Comparison of ENCODE assay signal across 13 mouse cellular contexts in the genomic region with DNA sequence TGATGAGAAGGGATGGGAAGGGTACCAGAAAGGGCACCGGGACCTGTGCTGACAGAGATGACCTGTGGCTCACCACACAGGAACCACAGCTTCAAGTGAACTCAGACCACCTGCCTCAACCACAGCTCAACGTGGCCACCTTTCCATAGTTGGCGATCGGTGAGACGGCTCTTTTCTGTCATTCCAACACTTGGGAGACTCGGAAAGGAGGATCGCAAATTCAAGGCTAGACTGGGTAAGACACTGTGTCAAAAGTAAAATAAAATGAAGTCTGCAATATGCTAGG. TPM values are rescaled to one million over a fixed set of nuclear protein-coding genes. Genes with fewer than 3 reads are reported as not detected.
DNase-seq lines count a peak whose midpoint lies in the region; ATAC-seq and TF ChIP-seq lines count a peak whose summit lies in the region.
"Had no signal": no experiment of that assay in that cellular context is flagged by ENCODE, and none has a peak within 500 bp of the region (broad histone marks: within the 10 kb centered on the region; RNA-seq: fewer than 3 reads in every experiment).

No protein-coding gene starts in this region.

- 84% methylated on average over 7 of the region's 7 CpGs for WGBS in heart, embryonic 10.5 days
- 68% methylated on average over 7 of the region's 7 CpGs for WGBS in kidney, postnatal 0 days
- 60% methylated on average over 7 of the region's 7 CpGs for WGBS in liver, embryonic 16.5 days (ENCODE audit: insufficient replicate concordance)

- peak overlapping the region; percentile 82; the same call in 1 of the 2 replicates for H3K4me3 ChIP-seq in heart, embryonic 10.5 days
- no peak overlapping the region for H3K4me3 ChIP-seq in kidney, postnatal 0 days (replicated peaks; ENCODE audit: low read depth, low read length)
- H3K4me3 ChIP-seq in bone marrow macrophage, adult 2 months (ENCODE audit: insufficient read depth, low read length): peak overlapping the region; percentile 51
- H3K4me3 ChIP-seq in liver, embryonic 16.5 days (ENCODE audit: low read depth, low read length): no peak overlapping the region

- TF ChIP-seq CTCF in kidney, postnatal 0 days (IDR thresholded peaks at IDR 0.05; ENCODE audit: low read depth): no peak
- no peak for TF ChIP-seq CTCF in bone marrow macrophage, adult 2 months (IDR thresholded peaks at IDR 0.05; ENCODE audit: low read depth, low read length)

- no peaks in the 10 kb centered on the region for H3K36me3 ChIP-seq in heart, embryonic 10.5 days
- H3K36me3 ChIP-seq in kidney, postnatal 0 days (ENCODE audit: insufficient read depth, low read length): no peaks in the 10 kb centered on the region
- no peaks in the 10 kb centered on the region for H3K36me3 ChIP-seq in liver, embryonic 16.5 days (ENCODE audit: control insufficient read depth, insufficient read depth)

- peaks cover 94% of the 10 kb centered on the region for H3K4me1 ChIP-seq in heart, embryonic 10.5 days
- peaks cover 46% of the 10 kb centered on the region for H3K4me1 ChIP-seq in kidney, postnatal 0 days (replicated peaks; ENCODE audit: insufficient read depth, low read length)
- H3K4me1 ChIP-seq in bone marrow macrophage, adult 2 months (ENCODE audit: control insufficient read depth, insufficient read depth, low read length): peaks cover 61% of the 10 kb centered on the region
- peaks cover 75% of the 10 kb centered on the region for H3K4me1 ChIP-seq in liver, embryonic 16.5 days (ENCODE audit: control insufficient read depth, low read depth, low read length)

- H3K9me3 ChIP-seq in heart, embryonic 10.5 days: no peaks in the 10 kb centered on the region
- no peaks in the 10 kb centered on the region for H3K9me3 ChIP-seq in kidney, postnatal 0 days (replicated peaks; ENCODE audit: low read length)
- H3K9me3 ChIP-seq in liver, embryonic 16.5 days (replicated peaks; ENCODE audit: control insufficient read depth, low read length): no peaks in the 10 kb centered on the region

- no peak for TF ChIP-seq POLR2A in bone marrow macrophage, adult 2 months (IDR thresholded peaks at IDR 0.05; ENCODE audit: borderline replicate concordance, low read depth, low read length)

- no peak overlapping the region for H3K9ac ChIP-seq in kidney, postnatal 0 days (ENCODE audit: low read depth, low read length)
- peak overlapping the region; percentile 54 for H3K9ac ChIP-seq in liver, embryonic 16.5 days (ENCODE audit: low read depth, low read length)

- H3K4me2 ChIP-seq in kidney, postnatal 0 days (ENCODE audit: low read length): no peak overlapping the region
- peak overlapping the region; percentile 34; the same call in 1 of the 2 replicates for H3K4me2 ChIP-seq in liver, embryonic 16.5 days (ENCODE audit: low read depth, low read length)

- peak overlapping the region; percentile 91 for H3K27ac ChIP-seq in heart, embryonic 10.5 days
- H3K27ac ChIP-seq in kidney, postnatal 0 days: peak overlapping the region; percentile 95
- H3K27ac ChIP-seq in bone marrow macrophage, adult 2 months (ENCODE audit: insufficient read depth, low read depth, low read length): peak overlapping the region; percentile 98
- peak overlapping the region; percentile 100 for H3K27ac ChIP-seq in liver, embryonic 16.5 days (ENCODE audit: low read length)

- ATAC-seq in kidney, postnatal 0 days (replicated peaks; ENCODE audit: low FRiP score, low read depth): no peak
- no peak for ATAC-seq in liver, embryonic 16.5 days (ENCODE audit: low read depth)

- no peaks in the 10 kb centered on the region for H3K27me3 ChIP-seq in heart, embryonic 10.5 days (ENCODE audit: insufficient read depth, poor library complexity, severe bottlenecking)
- no peaks in the 10 kb centered on the region for H3K27me3 ChIP-seq in kidney, postnatal 0 days (ENCODE audit: insufficient read depth, low read length)
- no peaks in the 10 kb centered on the region for H3K27me3 ChIP-seq in liver, embryonic 16.5 days (ENCODE audit: control insufficient read depth, insufficient read depth, low read depth, low read length)

- no peak for DNase-seq in heart, embryonic 10.5 days (ENCODE audit: low spot score)
- no peak for DNase-seq in heart, adult 8-10 months (ENCODE audit: low spot score)
- no peak for DNase-seq in kidney, postnatal 0 days (ENCODE audit: low spot score)
- DNase-seq in kidney, adult 18-20 months: no peak
- no peak for DNase-seq in layer of hippocampus, postnatal 36 days
- DNase-seq in right cerebral cortex, adult 2 months (ENCODE audit: low spot score in 2 of 2): no peak

RNA-seq across cellular contexts. Expression of a gene that starts 0.7 kb away (rescaled TPM):
- polyA plus RNA-seq in heart, embryonic 10.5 days (2016; fragmentation: Nextera tagmentation; extraction: Ambion mirVana): 5.6 and 5.7 TPM in 2 replicates
- total RNA-seq in heart, adult 8-10 months (2022): 10 to 100 TPM; 43.1 to 55.6 (median 47.0) TPM
- polyA plus RNA-seq in kidney, postnatal 0 days (2015; fragmentation: Nextera tagmentation; extraction: Ambion mirVana): 7.6 and 7.8 TPM in 2 replicates
- polyA plus RNA-seq in bone marrow macrophage, adult 2 months (2012; ENCODE audit: insufficient read depth, insufficient read length, missing spikeins): 34.5 and 34.7 TPM in 2 replicates
- polyA plus RNA-seq in liver, embryonic 16.5 days (2015; fragmentation: Nextera tagmentation; extraction: Ambion mirVana): 20.6 and 24.1 TPM in 2 replicates
- 10 to 100 TPM; 11.0 to 13.1 TPM for total RNA-seq in layer of hippocampus, postnatal 36 days (2021)

RNA-seq across cellular contexts. Expression of a gene that starts 25.8 kb away (rescaled TPM):
- not detected in 2 replicates for polyA plus RNA-seq in heart, embryonic 10.5 days (2016; fragmentation: Nextera tagmentation; extraction: Ambion mirVana)
- not detected for total RNA-seq in heart, adult 8-10 months (2022)
- not detected in 2 replicates for polyA plus RNA-seq in kidney, postnatal 0 days (2015; fragmentation: Nextera tagmentation; extraction: Ambion mirVana)
- polyA plus RNA-seq in bone marrow macrophage, adult 2 months (2012; ENCODE audit: insufficient read depth, insufficient read length, missing spikeins): not detected in 2 replicates
- polyA plus RNA-seq in liver, embryonic 16.5 days (2015; fragmentation: Nextera tagmentation; extraction: Ambion mirVana): 0.42 TPM in 1 of 2 replicates, not detected in the other
- not detected for total RNA-seq in layer of hippocampus, postnatal 36 days (2021)
- total RNA-seq: adrenal gland, postnatal 14 days; gastrocnemius, postnatal 14 days; left cerebral cortex, postnatal 4 days; monocyte, adult 5-6 weeks had no signal

RNA-seq across cellular contexts. Expression of a gene that starts 26.9 kb away (rescaled TPM):
- polyA plus RNA-seq in heart, embryonic 10.5 days (2016; fragmentation: Nextera tagmentation; extraction: Ambion mirVana): 0.28 and 0.45 TPM in 2 replicates
- total RNA-seq in heart, adult 8-10 months (2022): 1 to 10 TPM in 1 of 4 experiments, under 1 TPM in 3; 0.49 to 1.2 (median 0.72) TPM
- 1.2 and 1.5 TPM in 2 replicates for polyA plus RNA-seq in kidney, postnatal 0 days (2015; fragmentation: Nextera tagmentation; extraction: Ambion mirVana)
- polyA plus RNA-seq in bone marrow macrophage, adult 2 months (2012; ENCODE audit: insufficient read depth, insufficient read length, missing spikeins): 13.2 and 14.4 TPM in 2 replicates
- polyA plus RNA-seq in liver, embryonic 16.5 days (2015; fragmentation: Nextera tagmentation; extraction: Ambion mirVana): 1.2 and 1.6 TPM in 2 replicates
- under 1 TPM in 1 of 2 experiments, not detected in 1; 0.20 TPM for total RNA-seq in layer of hippocampus, postnatal 36 days (2021)
- total RNA-seq: left cerebral cortex, postnatal 4 days had no signal
- polyA plus RNA-seq: erythroblast, embryonic 14.5 days had no signal

RNA-seq across cellular contexts. Expression of a gene that starts 27.0 kb away (rescaled TPM):
- polyA plus RNA-seq in heart, embryonic 10.5 days (2016; fragmentation: Nextera tagmentation; extraction: Ambion mirVana): 76.3 and 93.2 TPM in 2 replicates
- 100 to 1,000 TPM in 3 of 4 experiments, 10 to 100 TPM in 1; 96.9 to 114 (median 106) TPM for total RNA-seq in heart, adult 8-10 months (2022)
- polyA plus RNA-seq in kidney, postnatal 0 days (2015; fragmentation: Nextera tagmentation; extraction: Ambion mirVana): 116 TPM in 2 replicates
- polyA plus RNA-seq in bone marrow macrophage, adult 2 months (2012; ENCODE audit: insufficient read depth, insufficient read length, missing spikeins): 31.4 and 36.1 TPM in 2 replicates
- polyA plus RNA-seq in liver, embryonic 16.5 days (2015; fragmentation: Nextera tagmentation; extraction: Ambion mirVana): 42.2 and 48.1 TPM in 2 replicates
- total RNA-seq in layer of hippocampus, postnatal 36 days (2021): 10 to 100 TPM; 68.6 to 76.3 TPM

RNA-seq across cellular contexts. Expression of a gene that starts 44.7 kb away (rescaled TPM):
- 0.26 and 0.36 TPM in 2 replicates for polyA plus RNA-seq in heart, embryonic 10.5 days (2016; fragmentation: Nextera tagmentation; extraction: Ambion mirVana)
- total RNA-seq in heart, adult 8-10 months (2022): 1 to 10 TPM; 1.1 to 1.6 (median 1.3) TPM
- 11.3 and 11.9 TPM in 2 replicates for polyA plus RNA-seq in kidney, postnatal 0 days (2015; fragmentation: Nextera tagmentation; extraction: Ambion mirVana)
- polyA plus RNA-seq in bone marrow macrophage, adult 2 months (2012; ENCODE audit: insufficient read depth, insufficient read length, missing spikeins): not detected in 2 replicates
- polyA plus RNA-seq in liver, embryonic 16.5 days (2015; fragmentation: Nextera tagmentation; extraction: Ambion mirVana): 0.07 and 0.15 TPM in 2 replicates
- 1 to 10 TPM; 2.5 to 2.7 TPM for total RNA-seq in layer of hippocampus, postnatal 36 days (2021)
- polyA plus RNA-seq: erythroblast, embryonic 14.5 days had no signal

Comparison
In these comparisons a context has a peak if more than half of its experiments do, and no peak if none do; other contexts are left out.
1. H3K4me3 ChIP-seq: peak in heart, embryonic 10.5 days (single experiment) and bone marrow macrophage, adult 2 months (single experiment); none in kidney, postnatal 0 days (single experiment) and liver, embryonic 16.5 days (single experiment).
2. Peak in every context shown above with its lines, with median percentiles within 50 percentile points of each other: H3K27ac ChIP-seq.